Mouse (Mus musculus): ENCODE measurements around the gene Slc38a9.

- TF ChIP-seq CTCF (IDR thresholded peaks at IDR 0.05; ENCODE audit: low read depth) (no peak; the same call in 1 of the 2 replicates), EP300 (IDR thresholded peaks at IDR 0.05; ENCODE audit: low read depth) (no peak)
Observed at GRCm38 (mm10) chr13:112678154-112678553, 17.6 kb downstream of the Slc38a9 start.
